Mouse (Mus musculus) limb, embryonic 12.5 days (tissue): ENCODE results near the gene Smap2. TPM values are rescaled to one million over a fixed set of nuclear protein-coding genes. Genes with fewer than 3 reads are reported as not detected.
A peak's percentile ranks its signal among the peaks of the same experiment; 100 is the strongest.
"Not testable (repeated sequence)": the region's sequence is repeated elsewhere in the genome, so short reads cannot be mapped to it uniquely, and the experiment has no call there.

Source experiments
- ATAC-seq: fragments of 200-750 bp; cut with Nextera tagmentation; 2 replicates; pipeline ENCODE4 v1.8.0; 2017; ENCODE audit warnings: low read depth, moderate TSS enrichment; ENCODE audit not compliant: insufficient number of reproducible peaks, insufficient read depth, low FRiP score, low TSS enrichment
- H3K27ac ChIP-seq: fragments of 300-500 bp; sonication (generic); 2 replicates; pipeline ENCODE4 v1.5.1; 2016; ENCODE audit warnings: mild to moderate bottlenecking, moderate library complexity
- H3K27me3 ChIP-seq: fragments of 300-500 bp; sonication (generic); 2 replicates; pipeline ENCODE4 v1.6.1; 2016; ENCODE audit warnings: mild to moderate bottlenecking, moderate library complexity
- H3K36me3 ChIP-seq: fragments of 300-500 bp; sonication (generic); 2 replicates; pipeline ENCODE4 v1.6.1; 2016; ENCODE audit warnings: mild to moderate bottlenecking, moderate library complexity
- H3K4me1 ChIP-seq: fragments of 300-500 bp; sonication (generic); replicated peaks from 2 replicates; pipeline ENCODE4 v1.6.1; 2016
- H3K4me2 ChIP-seq: fragments of 300-500 bp; sonication (generic); 2 replicates; pipeline ENCODE4 v1.6.1; 2016; ENCODE audit warnings: mild to moderate bottlenecking, moderate library complexity
- H3K4me3 ChIP-seq: fragments of 300-500 bp; sonication (generic); replicated peaks from 2 replicates; pipeline ENCODE4 v1.5.1; 2016; ENCODE audit warnings: mild to moderate bottlenecking
- H3K9ac ChIP-seq: fragments of 300-500 bp; sonication (generic); replicated peaks from 2 replicates; pipeline ENCODE4 v1.6.1; 2016; ENCODE audit warnings: mild to moderate bottlenecking, moderate library complexity
- H3K9me3 ChIP-seq: fragments of 300-500 bp; sonication (generic); 2 replicates; pipeline ENCODE4 v1.6.1; 2016; ENCODE audit warnings: mild to moderate bottlenecking, moderate library complexity
- WGBS: fragments of 180-500 bp; shearing (Covaris S2); methylation state at CpG from one replicate; pipeline ENCODE4 v1.1.7; 2016; 5-methylcytosine and 5-hydroxymethylcytosine counted together
- polyA plus RNA-seq: library from polyadenylated mRNA; unstranded; fragments of >200 nt; fragmentation: Nextera tagmentation; extraction: Ambion mirVana; gene quantifications from 2 replicates; pipeline ENCODE4 v1.2.1, GENCODE M21; 2016

The Smap2 gene
- 16.9 and 20.3 TPM in 2 replicates for polyA plus RNA-seq

- peak within 1 kb of the TSS; percentile 83 for H3K9ac ChIP-seq
- 1% methylated on average over 38 of the region's 48 CpGs for WGBS
- ATAC-seq, result peak; percentile 95
- H3K9me3 ChIP-seq, result no peaks in the 10 kb centered on the region
- no peaks in the 10 kb centered on the region for H3K27me3 ChIP-seq
- peak within 1 kb of the TSS; percentile 97 for H3K4me2 ChIP-seq
- H3K4me1 ChIP-seq, result peaks cover 17% of the 10 kb centered on the region
- H3K4me3 ChIP-seq, result peak within 1 kb of the TSS; percentile 98
- H3K36me3 ChIP-seq, result no peaks in the 10 kb centered on the region
- H3K27ac ChIP-seq, result peak within 1 kb of the TSS; percentile 69; the same call in 1 of the 2 replicates
Observed at GRCm38 (mm10) chr4:121016928-121017657, at the start of gene Smap2. TSS of gene Smap2 (minus strand) at chr4:121017247.

GRCm38 (mm10) chr4:121065336-121065735, 48.3 kb upstream of the Smap2 start:
- no peak overlapping the region for H3K4me2 ChIP-seq
- peaks cover 76% of the 10 kb centered on the region for H3K36me3 ChIP-seq
- H3K27me3 ChIP-seq, result no peaks in the 10 kb centered on the region
- 86% methylated on average over 2 of the region's 2 CpGs for WGBS
- no peaks in the 10 kb centered on the region for H3K9me3 ChIP-seq
- no peak overlapping the region for H3K4me3 ChIP-seq
- no peak overlapping the region for H3K9ac ChIP-seq
- no peak for ATAC-seq
- H3K27ac ChIP-seq, result no peak overlapping the region
- H3K4me1 ChIP-seq, result no peaks in the 10 kb centered on the region

- peaks cover 54% of the 10 kb centered on the region for H3K36me3 ChIP-seq
- not testable (repeated sequence) for H3K4me1 ChIP-seq, H3K4me3 ChIP-seq, ATAC-seq, H3K9me3 ChIP-seq, H3K27me3 ChIP-seq, H3K27ac ChIP-seq, H3K4me2 ChIP-seq, H3K9ac ChIP-seq
- WGBS, result 89% methylated on average over 10 of the region's 10 CpGs
Observed at GRCm38 (mm10) chr4:121059218-121059617, 42.2 kb upstream of the Smap2 start.

- ATAC-seq, result no peak; the same call in 1 of the 2 replicates
- H3K27me3 ChIP-seq, result peaks cover 18% of the 10 kb centered on the region
- WGBS, result 67% methylated on average over 2 of the region's 2 CpGs
- H3K9ac ChIP-seq, result no peak overlapping the region
- H3K9me3 ChIP-seq, result no peaks in the 10 kb centered on the region
- H3K4me2 ChIP-seq, result no peak overlapping the region
- H3K27ac ChIP-seq, result no peak overlapping the region
- H3K4me1 ChIP-seq, result peaks cover 6% of the 10 kb centered on the region; the same call in 1 of the 2 replicates
- H3K4me3 ChIP-seq, result no peak overlapping the region
- H3K36me3 ChIP-seq, result peaks cover 55% of the 10 kb centered on the region
Observed at GRCm38 (mm10) chr4:121057032-121057431, 40.0 kb upstream of the Smap2 start.

GRCm38 (mm10) chr4:121056342-121056741, 39.3 kb upstream of the Smap2 start:
- H3K9ac ChIP-seq, result no peak overlapping the region
- no peaks in the 10 kb centered on the region for H3K9me3 ChIP-seq
- peaks cover 25% of the 10 kb centered on the region for H3K27me3 ChIP-seq
- H3K4me1 ChIP-seq, result peaks cover 6% of the 10 kb centered on the region; the same call in 1 of the 2 replicates
- peaks cover 57% of the 10 kb centered on the region for H3K36me3 ChIP-seq
- H3K4me3 ChIP-seq, result no peak overlapping the region
- ATAC-seq, result no peak
- H3K27ac ChIP-seq, result no peak overlapping the region
- H3K4me2 ChIP-seq, result no peak overlapping the region
- WGBS, result 49% methylated on average over 3 of the region's 3 CpGs

GRCm38 (mm10) chr4:121052454-121053323, 35.6 kb upstream of the Smap2 start:
- Histone ChIP-seq H3K27ac (no peak overlapping the region), H3K9me3 (no peaks in the 10 kb centered on the region), H3K27me3 (peaks cover 33% of the 10 kb centered on the region), H3K9ac (no peak overlapping the region), H3K4me3 (peak overlapping the region; percentile 24), H3K4me2 (peak overlapping the region; percentile 44), H3K36me3 (peaks cover 59% of the 10 kb centered on the region), H3K4me1 (peaks cover 6% of the 10 kb centered on the region; the same call in 1 of the 2 replicates)
- WGBS, result 8% methylated on average over 35 of the region's 35 CpGs
- ATAC-seq, result no peak; the same call in 1 of the 2 replicates

- H3K27me3 ChIP-seq, result peaks cover 33% of the 10 kb centered on the region
- peaks cover 6% of the 10 kb centered on the region; the same call in 1 of the 2 replicates for H3K4me1 ChIP-seq
- no peak overlapping the region for H3K4me3 ChIP-seq
- no peak overlapping the region for H3K4me2 ChIP-seq
- ATAC-seq, result no peak
- 23% methylated on average over 4 of the region's 4 CpGs for WGBS
- no peaks in the 10 kb centered on the region for H3K9me3 ChIP-seq
- no peak overlapping the region for H3K9ac ChIP-seq
- peaks cover 59% of the 10 kb centered on the region for H3K36me3 ChIP-seq
- no peak overlapping the region for H3K27ac ChIP-seq
Observed at GRCm38 (mm10) chr4:121051863-121052262, 34.8 kb upstream of the Smap2 start.

GRCm38 (mm10) chr4:121042946-121043345, 25.9 kb upstream of the Smap2 start:
- Histone ChIP-seq H3K27ac (no peak overlapping the region; the same call in 1 of the 2 replicates), H3K4me3 (no peak overlapping the region), H3K9ac (no peak overlapping the region), H3K4me2 (peak overlapping the region; percentile 76; the same call in 1 of the 2 replicates), H3K27me3 (peaks cover 29% of the 10 kb centered on the region), H3K4me1 (peaks cover 28% of the 10 kb centered on the region), H3K9me3 (no peaks in the 10 kb centered on the region), H3K36me3 (peaks cover 37% of the 10 kb centered on the region)
- no peak for ATAC-seq
- 57% methylated on average over 3 of the region's 3 CpGs for WGBS

GRCm38 (mm10) chr4:121042472-121042871, 25.4 kb upstream of the Smap2 start:
- 46% methylated on average over 5 of the region's 5 CpGs for WGBS
- peak overlapping the region; percentile 95 for H3K27ac ChIP-seq
- no peak for ATAC-seq
- peak overlapping the region; percentile 76 for H3K4me2 ChIP-seq
- H3K9ac ChIP-seq, result no peak overlapping the region
- H3K4me1 ChIP-seq, result peaks cover 28% of the 10 kb centered on the region
- peaks cover 33% of the 10 kb centered on the region for H3K27me3 ChIP-seq
- H3K4me3 ChIP-seq, result peak overlapping the region; percentile 57; the same call in 1 of the 2 replicates
- H3K36me3 ChIP-seq, result peaks cover 37% of the 10 kb centered on the region
- no peaks in the 10 kb centered on the region for H3K9me3 ChIP-seq

- Histone ChIP-seq H3K27ac (peak overlapping the region; percentile 95), H3K4me1 (peaks cover 28% of the 10 kb centered on the region), H3K4me3 (peak overlapping the region; percentile 57), H3K36me3 (peaks cover 34% of the 10 kb centered on the region), H3K9me3 (no peaks in the 10 kb centered on the region), H3K27me3 (peaks cover 33% of the 10 kb centered on the region), H3K4me2 (peak overlapping the region; percentile 76), H3K9ac (peak overlapping the region; percentile 35; the same call in 1 of the 2 replicates)
- ATAC-seq, result peak; percentile 67
- 6% methylated on average over 18 of the region's 18 CpGs for WGBS
Observed at GRCm38 (mm10) chr4:121040897-121041671, 24.0 kb upstream of the Smap2 start.
